Mouse (Mus musculus): ENCODE measurements around the gene Galr2. TPM values are rescaled to one million over a fixed set of nuclear protein-coding genes. Genes with fewer than 3 reads are reported as not detected.

Gene Galr2
- polyA plus RNA-seq, 1 experiment from 2014 or later = 0.25 TPM

GRCm38 (mm10) chr11:116296191-116296734, 15.5 kb downstream of the Galr2 start:
- Histone ChIP-seq H3K4me3 (ENCODE audit: low read length) (no peak overlapping the region), H3K36me3 (ENCODE audit: control insufficient read depth, insufficient read depth, low read length) (peaks cover 20% of the 10 kb centered on the region), H3K9me3 (ENCODE audit: control insufficient read depth, low read length) (no peaks in the 10 kb centered on the region), H3K4me1 (replicated peaks; ENCODE audit: control insufficient read depth, insufficient read depth, low read length) (no peaks in the 10 kb centered on the region), H3K4me2 (ENCODE audit: low read depth, low read length) (no peak overlapping the region), H3K9ac (ENCODE audit: low read length) (no peak overlapping the region), H3K27ac (ENCODE audit: low read length) (no peak overlapping the region), H3K27me3 (ENCODE audit: control insufficient read depth, insufficient read depth, low read depth, low read length) (no peaks in the 10 kb centered on the region)
- ATAC-seq (ENCODE audit: low read depth) = no peak
- 76% methylated on average over 8 of the region's 8 CpGs for WGBS

GRCm38 (mm10) chr11:116297017-116297416, 16.3 kb downstream of the Galr2 start:
- Histone ChIP-seq H3K27ac (ENCODE audit: low read length) (no peak overlapping the region), H3K4me1 (replicated peaks; ENCODE audit: control insufficient read depth, insufficient read depth, low read length) (no peaks in the 10 kb centered on the region), H3K27me3 (ENCODE audit: control insufficient read depth, insufficient read depth, low read depth, low read length) (no peaks in the 10 kb centered on the region), H3K4me2 (ENCODE audit: low read depth, low read length) (no peak overlapping the region), H3K9me3 (ENCODE audit: control insufficient read depth, low read length) (no peaks in the 10 kb centered on the region), H3K9ac (ENCODE audit: low read length) (no peak overlapping the region), H3K4me3 (ENCODE audit: low read length) (no peak overlapping the region), H3K36me3 (ENCODE audit: control insufficient read depth, insufficient read depth, low read length) (peaks cover 23% of the 10 kb centered on the region)
- 47% methylated on average over 3 of the region's 3 CpGs for WGBS
- ATAC-seq (ENCODE audit: low read depth) = 0 out of 2 replicates have a peak, but pooled peaks have one; percentile 16

GRCm38 (mm10) chr11:116298221-116298620, 17.5 kb downstream of the Galr2 start:
- no peak overlapping the region for H3K27ac ChIP-seq (ENCODE audit: low read length)
- no peak overlapping the region for H3K4me2 ChIP-seq (ENCODE audit: low read depth, low read length)
- H3K9ac ChIP-seq (ENCODE audit: low read length) = no peak overlapping the region
- peaks cover 26% of the 10 kb centered on the region for H3K36me3 ChIP-seq (ENCODE audit: control insufficient read depth, insufficient read depth, low read length)
- H3K4me1 ChIP-seq (replicated peaks; ENCODE audit: control insufficient read depth, insufficient read depth, low read length) = no peaks in the 10 kb centered on the region
- WGBS = 90% methylated on average over 11 of the region's 11 CpGs
- no peaks in the 10 kb centered on the region for H3K9me3 ChIP-seq (ENCODE audit: control insufficient read depth, low read length)
- no peak for ATAC-seq (ENCODE audit: low read depth)
- no peaks in the 10 kb centered on the region for H3K27me3 ChIP-seq (ENCODE audit: control insufficient read depth, insufficient read depth, low read depth, low read length)
- no peak overlapping the region for H3K4me3 ChIP-seq (ENCODE audit: low read length)

- H3K9me3 ChIP-seq (ENCODE audit: control insufficient read depth, low read length) = no peaks in the 10 kb centered on the region
- WGBS = 88% methylated on average over 6 of the region's 6 CpGs
- peaks cover 30% of the 10 kb centered on the region for H3K36me3 ChIP-seq (ENCODE audit: control insufficient read depth, insufficient read depth, low read length)
- no peak overlapping the region for H3K27ac ChIP-seq (ENCODE audit: low read length)
- ATAC-seq (ENCODE audit: low read depth) = no peak
- no peak overlapping the region for H3K4me3 ChIP-seq (ENCODE audit: low read length)
- H3K9ac ChIP-seq (ENCODE audit: low read length) = no peak overlapping the region
- H3K27me3 ChIP-seq (ENCODE audit: control insufficient read depth, insufficient read depth, low read depth, low read length) = no peaks in the 10 kb centered on the region
- H3K4me1 ChIP-seq (replicated peaks; ENCODE audit: control insufficient read depth, insufficient read depth, low read length) = no peaks in the 10 kb centered on the region
- no peak overlapping the region for H3K4me2 ChIP-seq (ENCODE audit: low read depth, low read length)
Measured at GRCm38 (mm10) chr11:116298621-116299020, 17.9 kb downstream of the Galr2 start.

GRCm38 (mm10) chr11:116305423-116305822, 24.7 kb downstream of the Galr2 start:
- Histone ChIP-seq H3K27ac (ENCODE audit: low read length) (no peak overlapping the region), H3K36me3 (ENCODE audit: control insufficient read depth, insufficient read depth, low read length) (peaks cover 28% of the 10 kb centered on the region), H3K4me2 (ENCODE audit: low read depth, low read length) (peak overlapping the region; percentile 71), H3K27me3 (ENCODE audit: control insufficient read depth, insufficient read depth, low read depth, low read length) (no peaks in the 10 kb centered on the region), H3K4me1 (replicated peaks; ENCODE audit: control insufficient read depth, insufficient read depth, low read length) (peaks cover 4% of the 10 kb centered on the region), H3K4me3 (ENCODE audit: low read length) (no peak overlapping the region), H3K9me3 (ENCODE audit: control insufficient read depth, low read length) (no peaks in the 10 kb centered on the region), H3K9ac (ENCODE audit: low read length) (no peak overlapping the region)
- ATAC-seq (ENCODE audit: low read depth) = no peak
- 95% methylated on average over 2 of the region's 2 CpGs for WGBS

- Histone ChIP-seq H3K4me3 (ENCODE audit: low read length) (peak overlapping the region; percentile 61), H3K4me1 (replicated peaks; ENCODE audit: control insufficient read depth, insufficient read depth, low read length) (peaks cover 4% of the 10 kb centered on the region), H3K36me3 (ENCODE audit: control insufficient read depth, insufficient read depth, low read length) (peaks cover 24% of the 10 kb centered on the region), H3K27me3 (ENCODE audit: control insufficient read depth, insufficient read depth, low read depth, low read length) (no peaks in the 10 kb centered on the region), H3K9me3 (ENCODE audit: control insufficient read depth, low read length) (no peaks in the 10 kb centered on the region), H3K4me2 (ENCODE audit: low read depth, low read length) (peak overlapping the region; percentile 71), H3K27ac (ENCODE audit: low read length) (no peak overlapping the region), H3K9ac (ENCODE audit: low read length) (peak overlapping the region; percentile 72)
- peak; percentile 96 for ATAC-seq (ENCODE audit: low read depth)
- 1% methylated on average over 53 of the region's 53 CpGs for WGBS
Measured at GRCm38 (mm10) chr11:116306126-116306982, 25.6 kb downstream of the Galr2 start.

GRCm38 (mm10) chr11:116307019-116307725, 26.4 kb downstream of the Galr2 start, which contains the start of gene Exoc7:
TSS of gene Exoc7 (minus strand) at chr11:116307233.
- Histone ChIP-seq H3K27ac (ENCODE audit: low read length) (no peak within 1 kb of the TSS), H3K27me3 (ENCODE audit: control insufficient read depth, insufficient read depth, low read depth, low read length) (no peaks in the 10 kb centered on the region), H3K9me3 (ENCODE audit: control insufficient read depth, low read length) (no peaks in the 10 kb centered on the region), H3K36me3 (ENCODE audit: control insufficient read depth, insufficient read depth, low read length) (peaks cover 19% of the 10 kb centered on the region), H3K4me1 (replicated peaks; ENCODE audit: control insufficient read depth, insufficient read depth, low read length) (peaks cover 4% of the 10 kb centered on the region), H3K9ac (ENCODE audit: low read length) (peak within 1 kb of the TSS; percentile 72), H3K4me2 (ENCODE audit: low read depth, low read length) (peak within 1 kb of the TSS; percentile 71), H3K4me3 (ENCODE audit: low read length) (peak within 1 kb of the TSS; percentile 61)
- WGBS = 81% methylated on average over 10 of the region's 10 CpGs
- no peak for ATAC-seq (ENCODE audit: low read depth)

- peaks cover 4% of the 10 kb centered on the region for H3K4me1 ChIP-seq (replicated peaks; ENCODE audit: control insufficient read depth, insufficient read depth, low read length)
Measured at GRCm38 (mm10) chr11:116307762-116308531, 27.2 kb downstream of the Galr2 start.

More at GRCm38 (mm10) chr11:116307762-116308531, 27.2 kb downstream of the Galr2 start:
- H3K4me3 ChIP-seq (ENCODE audit: low read length) = no peak overlapping the region
- no peak overlapping the region for H3K27ac ChIP-seq (ENCODE audit: low read length)
- H3K4me2 ChIP-seq (ENCODE audit: low read depth, low read length) = no peak overlapping the region
- ATAC-seq (ENCODE audit: low read depth) = no peak
- no peaks in the 10 kb centered on the region for H3K27me3 ChIP-seq (ENCODE audit: control insufficient read depth, insufficient read depth, low read depth, low read length)
- 91% methylated on average over 12 of the region's 12 CpGs for WGBS
- H3K9ac ChIP-seq (ENCODE audit: low read length) = no peak overlapping the region
- peaks cover 18% of the 10 kb centered on the region for H3K36me3 ChIP-seq (ENCODE audit: control insufficient read depth, insufficient read depth, low read length)
- no peaks in the 10 kb centered on the region for H3K9me3 ChIP-seq (ENCODE audit: control insufficient read depth, low read length)
